Mouse (Mus musculus): ENCODE measurements at regions not wholly inside any gene's neighbourhood (a gene's known extent, or its start where the extent isn't known, plus 50 kb on each side); places are given as distances from the start of the nearest gene placed in this dataset.

DNA sequence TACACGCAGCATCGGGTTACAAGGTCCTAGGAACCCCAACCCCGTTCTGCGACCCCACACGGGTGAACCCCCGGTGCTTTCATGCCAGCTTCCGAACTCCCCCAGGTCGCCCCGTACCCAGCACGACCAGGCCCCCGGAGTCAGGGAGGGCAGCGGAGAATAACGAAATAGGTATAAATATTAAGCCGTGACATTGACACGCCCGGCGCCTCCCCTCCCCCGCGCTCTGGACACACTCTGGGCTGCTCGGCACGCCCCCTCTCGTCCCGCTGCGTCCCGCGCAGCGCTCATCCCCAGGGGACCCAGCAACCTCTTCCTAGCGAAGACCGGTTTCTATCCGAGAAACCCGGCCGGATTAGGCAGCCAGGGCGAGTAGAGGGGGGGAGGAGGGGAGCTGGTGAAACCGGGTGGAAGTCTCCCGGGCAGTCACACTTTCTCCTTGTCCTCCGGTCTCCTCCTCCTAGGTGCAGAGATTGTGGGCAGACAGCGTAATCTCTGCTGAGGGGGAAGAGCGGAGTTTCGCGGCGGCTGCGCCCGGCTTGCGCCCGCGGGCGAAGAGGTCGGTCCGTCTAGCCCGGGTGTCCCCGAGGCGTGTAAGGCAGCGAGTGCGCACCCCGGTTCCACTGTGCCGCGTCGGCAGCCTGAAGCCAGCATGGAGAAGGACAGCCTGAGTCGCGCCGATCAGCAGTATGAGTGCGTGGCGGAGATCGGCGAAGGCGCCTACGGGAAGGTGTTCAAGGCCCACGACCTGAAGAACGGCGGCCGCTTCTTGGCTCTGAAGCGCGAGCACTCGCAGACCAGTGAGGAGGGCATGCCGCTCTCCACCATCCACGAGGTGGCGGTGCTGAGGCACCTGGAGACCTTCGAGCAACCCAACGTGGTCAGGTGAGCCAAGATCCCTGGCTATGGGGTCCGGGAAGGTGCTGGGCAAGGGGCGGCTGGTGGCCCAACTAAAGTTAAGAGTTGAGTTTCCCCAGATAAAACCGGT, 177.1 kb upstream of the Gdi2 start:
- no peak for TF ChIP-seq TAL1 (IDR thresholded peaks at IDR 0.05; ENCODE audit: low read length)
- no peak for TF ChIP-seq GATA1 (IDR thresholded peaks at IDR 0.05; ENCODE audit: low read length)

Measured in erythroblast, embryonic 14.5 days (primary cell).